24 mouse cellular contexts compared by ENCODE assay signal in genomic region chrX:163386380-163386779, GRCm38 (mm10).
A peak's percentile ranks its signal among the peaks of the same experiment; 100 is the strongest.
DNase-seq lines count a peak whose midpoint lies in the region; ATAC-seq and TF ChIP-seq lines count a peak whose summit lies in the region.
"Had no signal": no experiment of that assay in that cellular context is flagged by ENCODE, and none has a peak within 500 bp of the region (broad histone marks: within the 10 kb centered on the region; RNA-seq: fewer than 3 reads in every experiment).

No protein-coding gene starts in this region.

- no peak overlapping the region for H3K27ac ChIP-seq in liver, adult 2 months (replicated peaks; ENCODE audit: insufficient read depth, low read depth, low read length)
- H3K27ac ChIP-seq in liver, embryonic 11.5 days (ENCODE audit: low read depth, low read length): no peak overlapping the region
- H3K27ac ChIP-seq in liver, postnatal 0 days (ENCODE audit: low read depth): no peak overlapping the region

- no peak for TF ChIP-seq EP300 in liver, postnatal 0 days (IDR thresholded peaks at IDR 0.05; ENCODE audit: low read depth)

- WGBS in liver, adult 2 months: 45% methylated on average over 2 of the region's 2 CpGs
- WGBS in liver, embryonic 11.5 days: 69% methylated on average over 2 of the region's 2 CpGs
- WGBS in liver, postnatal 0 days (ENCODE audit: insufficient replicate concordance): 57% methylated on average over 2 of the region's 2 CpGs

- no peak overlapping the region for H3K4me2 ChIP-seq in liver, embryonic 11.5 days
- H3K4me2 ChIP-seq in liver, postnatal 0 days (ENCODE audit: low read depth, low read length): no peak overlapping the region

- H3K4me1 ChIP-seq in liver, adult 2 months (ENCODE audit: control insufficient read depth, insufficient read depth, low read length): no peaks in the 10 kb centered on the region
- H3K4me1 ChIP-seq in liver, embryonic 11.5 days (replicated peaks; ENCODE audit: control insufficient read depth, insufficient read depth, low read length): no peaks in the 10 kb centered on the region
- H3K4me1 ChIP-seq in liver, postnatal 0 days (ENCODE audit: insufficient read depth): no peaks in the 10 kb centered on the region

- H3K9ac ChIP-seq in liver, adult 2 months (ENCODE audit: low read depth, low read length): no peak overlapping the region
- H3K9ac ChIP-seq in liver, embryonic 11.5 days (ENCODE audit: low read depth, low read length): no peak overlapping the region
- H3K9ac ChIP-seq in liver, postnatal 0 days (replicated peaks): no peak overlapping the region

- TF ChIP-seq POLR2A in liver, adult 2 months (IDR thresholded peaks at IDR 0.05; ENCODE audit: extremely low read depth, insufficient read depth, low read length): no peak

- ATAC-seq in liver, embryonic 11.5 days (replicated peaks; ENCODE audit: low FRiP score): no peak
- peak; percentile 67 for ATAC-seq in liver, postnatal 0 days
- ATAC-seq in erythroblast, adult 5-6 weeks (replicated peaks; ENCODE audit: low FRiP score, poor library complexity, severe bottlenecking): no peak
- ATAC-seq: activated CD4-positive, CD25-positive, alpha-beta regulatory T cell, adult 4 months; CD4-positive, CD25-positive, alpha-beta regulatory T cell, adult 4 months; Patski had no signal

- no peaks in the 10 kb centered on the region for H3K27me3 ChIP-seq in liver, adult 2 months (ENCODE audit: control insufficient read depth, insufficient read depth, low read length)
- no peaks in the 10 kb centered on the region for H3K27me3 ChIP-seq in liver, embryonic 11.5 days (replicated peaks; ENCODE audit: control insufficient read depth, insufficient read depth, low read length)
- no peaks in the 10 kb centered on the region for H3K27me3 ChIP-seq in liver, postnatal 0 days (ENCODE audit: insufficient read depth, low read length)
- H3K27me3 ChIP-seq: CH12.LX had no signal

- DNase-seq in liver, adult 2 months (ENCODE audit: extremely low read depth, low read depth, low spot score): peak; percentile 59
- no peak for DNase-seq in liver, embryonic 11.5 days (ENCODE audit: low spot score)
- no peak for DNase-seq in liver, postnatal 0 days
- DNase-seq in liver: no peak
- peak; percentile 34 for DNase-seq in NIH3T3 (ENCODE audit: low read depth)
- DNase-seq in adipocyte (ENCODE audit: low spot score): peak; percentile 5
- DNase-seq in urinary bladder, postnatal 36 days (ENCODE audit: low spot score in 2 of 2): no peak
- DNase-seq: adrenal gland, adult 2 months; adrenal gland, adult 8-10 months; adrenal gland, postnatal 10 days; adrenal gland, postnatal 14 days; adrenal gland, postnatal 25 days; adrenal gland, postnatal 36 days; B cell, adult 2 months; cerebellum, adult 11 months; cerebellum, adult 11-12 months; cerebellum, adult 18-20 months; cerebellum, adult 2 months had no signal

- H3K4me3 ChIP-seq in liver, adult 2 months (ENCODE audit: insufficient read depth, low read depth, low read length): no peak overlapping the region
- no peak overlapping the region for H3K4me3 ChIP-seq in liver, embryonic 11.5 days (ENCODE audit: low read depth, low read length)
- no peak overlapping the region for H3K4me3 ChIP-seq in liver, postnatal 0 days (ENCODE audit: low read depth, low read length)

- H3K36me3 ChIP-seq in liver, adult 2 months (ENCODE audit: control insufficient read depth, insufficient read depth, low read length): no peaks in the 10 kb centered on the region
- no peaks in the 10 kb centered on the region for H3K36me3 ChIP-seq in liver, embryonic 11.5 days (ENCODE audit: control insufficient read depth, insufficient read depth, low read length)
- H3K36me3 ChIP-seq in liver, postnatal 0 days (replicated peaks; ENCODE audit: insufficient read depth, low read length): no peaks in the 10 kb centered on the region
- H3K36me3 ChIP-seq: G1E had no signal

- no peak for TF ChIP-seq CTCF in liver, adult 2 months (IDR thresholded peaks at IDR 0.05; ENCODE audit: low read depth, low read length)
- no peak for TF ChIP-seq CTCF in liver, postnatal 0 days (IDR thresholded peaks at IDR 0.05; ENCODE audit: low read depth)

- no peaks in the 10 kb centered on the region for H3K79me2 ChIP-seq in liver, adult 2 months (ENCODE audit: control insufficient read depth, insufficient read depth, low read length)

- H3K9me3 ChIP-seq in liver, embryonic 11.5 days (ENCODE audit: control insufficient read depth, low read length): no peaks in the 10 kb centered on the region
- H3K9me3 ChIP-seq in liver, postnatal 0 days (ENCODE audit: low read length): no peaks in the 10 kb centered on the region
- H3K9me3 ChIP-seq: G1E had no signal

Comparison
In these comparisons a context has a peak if more than half of its experiments do, and no peak if none do; other contexts are left out.
1. DNase-seq: peak in liver, adult 2 months (single experiment), NIH3T3 (single experiment) and adipocyte (single experiment); none in liver, embryonic 11.5 days (single experiment), liver, postnatal 0 days (single experiment), liver (single experiment) and urinary bladder, postnatal 36 days (0 of 2).